Mouse (Mus musculus): ENCODE results near the gene Rhbdf2. TPM values are rescaled to one million over a fixed set of nuclear protein-coding genes. Genes with fewer than 3 reads are reported as not detected.
"Not testable (repeated sequence)": the region's sequence is repeated elsewhere in the genome, so short reads cannot be mapped to it uniquely, and the experiment has no call there.

The Rhbdf2 gene
- polyA plus RNA-seq, 1 experiment from 2014 or later, result 0.87 TPM

DNA sequence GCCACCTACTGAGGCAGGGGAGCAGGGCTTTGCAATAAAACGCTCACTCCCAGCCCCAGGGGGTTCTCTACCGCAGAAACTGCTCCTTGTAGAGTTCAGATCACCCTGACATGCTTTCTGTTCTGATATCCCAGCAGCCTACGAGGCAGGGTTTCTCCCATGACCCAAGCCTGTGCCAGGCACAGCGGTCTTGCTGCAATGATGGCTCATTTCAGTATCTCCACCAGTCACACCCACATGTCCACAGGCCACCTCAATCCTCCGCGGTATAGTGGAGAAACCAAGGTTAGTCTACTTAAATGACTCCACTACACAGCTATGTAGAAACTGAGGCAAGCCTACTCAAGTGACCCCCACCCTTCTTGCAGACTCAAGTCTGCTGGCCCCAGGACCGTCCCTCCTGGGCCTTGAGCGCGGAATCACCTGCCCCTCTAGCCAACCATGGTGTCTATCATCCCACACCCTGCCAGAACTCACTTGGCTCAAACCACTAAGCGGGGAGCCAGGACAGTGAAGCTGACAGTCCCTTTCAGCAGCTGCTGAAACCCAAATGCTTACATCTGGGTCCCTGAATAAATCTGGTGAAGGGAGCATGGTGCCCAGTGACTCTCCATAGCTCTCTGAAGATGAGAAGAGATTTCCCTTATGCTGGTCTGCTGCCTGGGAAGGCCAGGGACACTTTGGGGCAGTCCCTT, 6.1 kb downstream of the Rhbdf2 start:
- no peak for ATAC-seq
- H3K4me2 ChIP-seq, result no peak overlapping the region
- no peaks in the 10 kb centered on the region for H3K9me3 ChIP-seq (replicated peaks)
- no peak overlapping the region for H3K27ac ChIP-seq
- H3K36me3 ChIP-seq (ENCODE audit: poor library complexity, severe bottlenecking), result no peaks in the 10 kb centered on the region
- peaks cover 33% of the 10 kb centered on the region for H3K27me3 ChIP-seq
- H3K4me3 ChIP-seq, result no peak overlapping the region
- H3K4me1 ChIP-seq, result peaks cover 12% of the 10 kb centered on the region
- WGBS, result 84% methylated on average over 10 of the region's 10 CpGs
- no peak overlapping the region for H3K9ac ChIP-seq

DNA sequence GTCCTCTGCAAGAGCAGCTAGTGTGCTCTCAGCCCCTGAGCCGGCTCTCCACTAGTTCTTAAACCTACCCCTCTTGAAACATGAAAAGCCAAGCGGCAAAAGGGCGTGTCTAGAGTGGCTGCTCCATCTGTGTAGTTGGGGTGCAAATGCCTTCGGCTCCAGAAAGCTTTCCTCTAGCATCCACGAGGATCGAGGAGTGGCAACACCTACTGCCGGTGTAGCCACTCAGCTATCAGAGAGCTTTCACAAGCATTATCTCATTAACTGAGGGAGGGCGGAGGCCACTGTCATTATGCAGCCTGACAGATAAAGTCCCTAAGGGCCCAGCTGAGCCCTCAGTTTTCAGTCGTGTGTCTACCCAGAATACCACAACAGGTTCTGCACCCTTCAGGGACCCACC, 6.7 kb downstream of the Rhbdf2 start:
- Histone ChIP-seq H3K4me2 (no peak overlapping the region), H3K27me3 (peaks cover 31% of the 10 kb centered on the region), H3K36me3 (ENCODE audit: poor library complexity, severe bottlenecking) (no peaks in the 10 kb centered on the region), H3K4me1 (peaks cover 12% of the 10 kb centered on the region), H3K9me3 (replicated peaks) (no peaks in the 10 kb centered on the region), H3K4me3 (no peak overlapping the region), H3K27ac (no peak overlapping the region), H3K9ac (no peak overlapping the region)
- ATAC-seq, result no peak
- 42% methylated on average over 9 of the region's 9 CpGs for WGBS

DNA sequence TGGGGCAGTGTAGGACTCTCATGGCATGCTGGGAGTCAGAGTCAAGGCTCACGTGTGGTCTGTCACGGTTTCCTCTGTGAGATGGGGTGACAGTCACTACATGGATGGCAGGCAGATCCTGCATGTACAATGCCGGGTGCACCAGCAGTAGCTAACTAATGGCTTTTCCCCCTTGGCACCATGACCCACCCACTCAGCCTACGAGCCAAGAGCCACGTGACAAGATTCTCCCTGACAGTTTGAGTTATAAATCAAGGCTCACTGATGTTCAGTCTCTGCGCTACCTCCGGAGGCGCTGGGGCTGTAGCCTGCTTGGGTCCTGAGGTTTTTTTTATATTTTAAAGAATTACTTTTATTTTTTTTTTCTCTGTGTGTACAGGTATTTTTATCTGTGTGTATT, 7.3 kb downstream of the Rhbdf2 start:
- Histone ChIP-seq H3K4me2 (no peak overlapping the region), H3K36me3 (ENCODE audit: poor library complexity, severe bottlenecking) (no peaks in the 10 kb centered on the region), H3K9ac (no peak overlapping the region), H3K27me3 (peaks cover 26% of the 10 kb centered on the region), H3K9me3 (replicated peaks) (no peaks in the 10 kb centered on the region), H3K4me3 (no peak overlapping the region), H3K27ac (no peak overlapping the region), H3K4me1 (peaks cover 10% of the 10 kb centered on the region)
- 85% methylated on average over 8 of the region's 8 CpGs for WGBS
- ATAC-seq, result no peak

DNA sequence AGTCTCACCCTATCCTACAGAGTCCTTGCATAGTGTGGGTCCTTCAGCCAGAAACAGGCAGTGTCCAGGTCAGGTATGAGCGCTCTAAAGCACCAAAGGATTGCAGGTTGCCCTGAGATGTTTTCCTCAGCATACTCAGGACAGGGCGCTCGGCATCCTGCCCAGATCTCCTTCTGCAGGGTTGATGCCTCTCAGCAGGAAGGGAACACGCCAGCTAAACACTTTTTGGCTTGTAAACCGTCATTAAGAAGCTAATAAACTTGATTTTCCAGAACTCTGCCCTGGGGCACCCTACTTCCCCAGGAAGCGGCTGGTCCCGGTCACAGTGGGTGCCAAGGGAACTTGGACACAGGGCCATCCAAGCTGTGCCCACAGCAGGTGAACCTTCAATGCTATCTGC, 7.7 kb downstream of the Rhbdf2 start:
- ATAC-seq, result no peak
- Histone ChIP-seq H3K4me3 (no peak overlapping the region), H3K4me1 (peaks cover 7% of the 10 kb centered on the region), H3K36me3 (ENCODE audit: poor library complexity, severe bottlenecking) (no peaks in the 10 kb centered on the region), H3K9me3 (replicated peaks) (no peaks in the 10 kb centered on the region), H3K4me2 (no peak overlapping the region), H3K9ac (no peak overlapping the region), H3K27ac (no peak overlapping the region), H3K27me3 (peaks cover 22% of the 10 kb centered on the region)
- WGBS, result 87% methylated on average over 7 of the region's 7 CpGs

DNA sequence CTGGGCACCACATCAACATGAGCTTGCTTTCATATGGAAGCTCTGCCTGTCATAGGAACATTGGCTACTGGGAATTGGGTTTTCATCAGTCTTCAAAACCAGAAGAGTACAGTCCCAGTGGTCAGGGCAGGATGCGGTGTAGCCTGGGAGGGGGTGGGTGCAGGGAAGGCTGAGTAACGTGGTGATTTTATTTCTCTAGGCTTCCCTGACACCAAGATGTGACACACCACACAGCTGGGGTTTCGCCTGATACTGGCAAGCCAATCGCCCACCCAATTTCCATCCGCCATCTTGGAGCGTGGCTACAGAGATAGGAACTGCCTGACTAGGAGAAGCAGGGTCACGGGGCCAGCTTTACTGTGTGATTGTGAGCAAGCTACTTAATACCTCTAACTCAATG, 8.2 kb downstream of the Rhbdf2 start:
- Histone ChIP-seq H3K27me3 (peaks cover 17% of the 10 kb centered on the region), H3K4me1 (peaks cover 2% of the 10 kb centered on the region), H3K9ac (no peak overlapping the region), H3K9me3 (replicated peaks) (no peaks in the 10 kb centered on the region), H3K4me3 (no peak overlapping the region), H3K4me2 (no peak overlapping the region), H3K27ac (no peak overlapping the region), H3K36me3 (ENCODE audit: poor library complexity, severe bottlenecking) (no peaks in the 10 kb centered on the region)
- ATAC-seq, result no peak
- WGBS, result 93% methylated on average over 7 of the region's 7 CpGs

DNA sequence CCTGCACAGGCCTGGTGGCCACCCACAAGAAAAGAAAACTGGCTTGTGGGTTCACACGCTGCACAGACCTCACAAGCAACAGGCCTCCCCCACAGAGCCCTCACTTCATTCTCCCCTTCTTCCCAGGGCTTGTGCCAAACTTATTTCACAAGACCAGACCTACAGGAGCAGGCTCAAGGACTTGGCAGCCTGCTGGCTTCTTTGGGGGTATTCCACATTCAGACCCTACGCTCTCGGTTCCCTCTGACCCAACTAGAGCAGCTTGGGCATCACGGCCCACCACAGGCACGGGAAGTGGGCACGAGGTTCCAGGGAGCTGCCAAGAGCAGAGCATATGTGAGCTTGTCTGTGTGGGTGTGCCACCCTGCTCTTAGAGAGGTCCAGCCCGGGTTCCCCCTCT, 9.2 kb downstream of the Rhbdf2 start:
- no peak overlapping the region for H3K4me3 ChIP-seq
- peaks cover 7% of the 10 kb centered on the region for H3K27me3 ChIP-seq
- no peaks in the 10 kb centered on the region; the same call in 1 of the 2 replicates for H3K4me1 ChIP-seq
- H3K27ac ChIP-seq, result no peak overlapping the region
- no peak overlapping the region for H3K4me2 ChIP-seq
- H3K36me3 ChIP-seq (ENCODE audit: poor library complexity, severe bottlenecking), result no peaks in the 10 kb centered on the region
- no peak overlapping the region for H3K9ac ChIP-seq
- H3K9me3 ChIP-seq (replicated peaks), result no peaks in the 10 kb centered on the region
- no peak for ATAC-seq
- WGBS, result 91% methylated on average over 7 of the region's 7 CpGs

DNA sequence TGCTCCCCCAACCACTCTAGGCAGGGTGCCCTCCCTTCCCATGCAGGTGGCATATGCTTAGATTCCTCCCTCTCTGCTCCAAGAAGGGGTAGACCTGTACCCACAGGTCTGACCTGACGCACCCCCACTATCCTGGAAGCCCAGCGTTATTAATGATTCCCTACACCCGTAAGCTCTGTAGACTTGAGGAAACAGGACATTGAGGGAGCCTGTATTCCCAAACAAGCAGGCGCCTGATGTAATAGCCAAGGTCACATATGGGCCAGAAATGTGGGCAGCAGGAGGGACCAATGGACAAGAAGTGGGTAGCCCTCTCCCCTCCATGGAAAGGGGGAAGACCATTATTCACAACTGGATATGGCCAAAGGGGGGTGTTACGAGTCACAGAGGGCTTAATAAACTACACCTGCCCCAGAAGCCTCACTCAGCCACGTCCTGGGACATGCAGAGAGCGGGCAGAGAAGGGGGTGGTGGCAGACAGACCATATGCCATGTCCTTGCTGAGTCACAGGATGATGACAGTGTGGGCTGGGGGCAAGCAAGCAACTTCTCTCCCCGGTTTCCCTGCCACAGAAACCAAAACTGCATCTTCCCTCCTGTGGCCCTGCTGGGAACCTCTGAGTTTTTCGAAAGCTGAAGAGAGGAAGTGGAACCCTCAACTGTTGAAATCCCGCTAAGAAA, 10.2 kb downstream of the Rhbdf2 start:
- ATAC-seq, result no peak
- H3K36me3 ChIP-seq (ENCODE audit: poor library complexity, severe bottlenecking), result no peaks in the 10 kb centered on the region
- H3K4me3 ChIP-seq, result no peak overlapping the region
- no peak overlapping the region for H3K4me2 ChIP-seq
- H3K27ac ChIP-seq, result no peak overlapping the region
- 78% methylated on average over 10 of the region's 10 CpGs for WGBS
- H3K9ac ChIP-seq, result no peak overlapping the region
- no peaks in the 10 kb centered on the region for H3K9me3 ChIP-seq (replicated peaks)
- H3K4me1 ChIP-seq, result no peaks in the 10 kb centered on the region; the same call in 1 of the 2 replicates
- no peaks in the 10 kb centered on the region for H3K27me3 ChIP-seq

DNA sequence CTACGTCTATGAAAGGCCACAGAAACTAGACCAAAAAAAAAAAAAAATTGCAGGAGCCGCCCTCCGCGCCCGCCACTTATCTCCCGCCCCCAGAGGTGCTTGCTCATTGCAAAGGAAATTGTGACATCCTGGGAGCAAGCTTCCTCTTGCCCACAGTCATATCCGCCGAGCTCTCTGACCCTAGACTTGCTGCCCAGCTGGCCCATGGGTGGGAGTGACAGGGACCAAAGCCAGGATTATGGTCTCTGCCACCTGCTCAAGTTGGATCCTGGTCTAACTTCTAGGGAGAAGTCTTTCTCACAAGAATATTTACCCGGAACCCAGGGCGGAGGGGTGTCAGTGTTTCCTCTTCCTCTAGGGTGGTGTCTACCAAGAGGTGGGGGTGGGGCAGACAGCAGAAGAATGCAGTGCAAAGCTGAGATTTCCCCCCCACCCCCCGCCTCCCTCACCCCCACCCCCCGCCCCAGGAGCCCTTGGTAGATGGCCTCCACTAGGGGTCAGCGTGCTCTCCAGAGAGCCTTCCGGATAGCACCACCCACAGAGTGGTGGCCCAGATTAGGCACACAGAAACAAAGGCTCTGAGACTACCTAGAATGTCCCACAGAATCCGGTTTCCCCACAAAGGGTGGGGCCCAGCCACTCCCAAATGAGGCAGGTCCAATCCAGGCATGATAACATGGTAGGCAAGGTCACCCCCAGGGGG, 10.9 kb downstream of the Rhbdf2 start:
- Histone ChIP-seq H3K4me3 (no peak overlapping the region), H3K4me1 (no peaks in the 10 kb centered on the region; the same call in 1 of the 2 replicates), H3K27ac (no peak overlapping the region), H3K4me2 (no peak overlapping the region), H3K36me3 (ENCODE audit: poor library complexity, severe bottlenecking) (no peaks in the 10 kb centered on the region), H3K9me3 (replicated peaks) (no peaks in the 10 kb centered on the region), H3K27me3 (no peaks in the 10 kb centered on the region), H3K9ac (no peak overlapping the region)
- WGBS, result 65% methylated on average over 13 of the region's 15 CpGs
- no peak for ATAC-seq

DNA sequence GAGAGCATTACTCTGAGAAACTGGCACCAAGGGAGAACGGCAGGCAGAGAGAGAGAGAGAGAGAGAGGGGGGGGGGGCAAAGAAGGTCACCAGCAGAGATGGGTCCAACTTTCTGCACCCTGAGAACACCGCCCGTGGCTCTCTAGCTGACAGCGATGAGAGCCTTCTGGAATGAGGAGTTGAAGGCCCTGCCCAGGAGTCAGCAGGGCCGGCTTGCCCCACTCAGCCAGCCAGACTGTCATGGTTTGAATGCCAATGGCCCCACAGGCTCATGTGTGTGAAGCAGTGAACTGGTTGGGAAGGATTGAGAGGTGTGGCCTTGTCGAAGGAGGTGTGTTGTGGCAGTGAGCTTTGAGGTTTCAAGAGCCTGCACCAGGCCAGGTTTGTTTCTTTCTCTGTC, 13.6 kb downstream of the Rhbdf2 start:
- Histone ChIP-seq H3K9ac (no peak overlapping the region), H3K27ac (no peak overlapping the region), H3K4me2 (no peak overlapping the region), H3K4me3 (no peak overlapping the region), H3K4me1 (no peaks in the 10 kb centered on the region), H3K36me3 (ENCODE audit: poor library complexity, severe bottlenecking) (no peaks in the 10 kb centered on the region), H3K27me3 (no peaks in the 10 kb centered on the region), H3K9me3 (replicated peaks) (no peaks in the 10 kb centered on the region)
- 86% methylated on average over 6 of the region's 6 CpGs for WGBS
- ATAC-seq, result no peak

DNA sequence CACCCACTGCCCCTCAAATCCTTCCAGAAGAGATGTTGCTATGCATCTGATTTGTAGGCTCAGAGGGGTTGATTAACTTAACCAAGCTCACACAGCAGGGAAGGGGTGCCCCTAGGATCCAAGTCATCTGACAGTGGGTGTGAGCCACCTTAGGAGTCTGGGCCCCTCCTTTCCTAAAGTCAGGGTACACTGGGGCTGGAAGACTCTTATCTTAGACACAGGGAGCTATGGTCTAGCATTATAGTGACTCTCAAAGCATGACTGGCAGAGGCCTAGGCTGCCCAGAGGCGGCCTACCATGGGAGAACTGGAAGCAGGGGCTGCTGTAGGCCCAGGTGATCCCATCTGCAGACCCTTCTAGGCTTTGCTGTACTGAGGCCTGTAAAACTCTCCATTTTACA, 14.3 kb downstream of the Rhbdf2 start:
- no peaks in the 10 kb centered on the region for H3K4me1 ChIP-seq
- no peaks in the 10 kb centered on the region for H3K9me3 ChIP-seq (replicated peaks)
- no peaks in the 10 kb centered on the region for H3K36me3 ChIP-seq (ENCODE audit: poor library complexity, severe bottlenecking)
- no peak overlapping the region for H3K9ac ChIP-seq
- no peak overlapping the region for H3K27ac ChIP-seq
- ATAC-seq, result no peak
- no peak overlapping the region for H3K4me3 ChIP-seq
- no peaks in the 10 kb centered on the region for H3K27me3 ChIP-seq
- WGBS, result 91% methylated on average over 1 of the region's 1 CpGs
- H3K4me2 ChIP-seq, result no peak overlapping the region

DNA sequence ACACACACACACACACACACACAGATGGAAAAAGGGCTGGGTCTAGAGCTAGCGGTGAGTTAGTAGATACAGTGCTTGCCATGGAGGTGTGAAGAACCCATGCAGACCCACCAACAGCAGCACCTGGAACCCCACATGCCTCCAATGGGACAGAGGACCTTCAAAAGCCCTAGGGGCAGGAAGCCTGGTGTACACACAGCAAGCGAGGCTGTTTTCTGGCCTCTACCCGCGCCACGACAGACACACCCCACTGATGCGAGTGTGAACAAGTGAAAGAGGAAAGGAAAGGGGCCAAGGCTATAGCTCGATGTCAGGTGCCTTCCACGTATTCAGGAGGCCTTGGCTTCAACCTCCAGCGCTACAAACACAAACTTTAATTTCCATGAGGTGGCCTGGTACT, 14.9 kb downstream of the Rhbdf2 start:
- ATAC-seq, result no peak
- Histone ChIP-seq H3K9me3 (replicated peaks) (no peaks in the 10 kb centered on the region), H3K4me1 (no peaks in the 10 kb centered on the region; the same call in 1 of the 2 replicates), H3K27ac (no peak overlapping the region), H3K4me3 (no peak overlapping the region), H3K9ac (no peak overlapping the region), H3K27me3 (no peaks in the 10 kb centered on the region), H3K4me2 (no peak overlapping the region), H3K36me3 (ENCODE audit: poor library complexity, severe bottlenecking) (no peaks in the 10 kb centered on the region)
- WGBS, result 94% methylated on average over 9 of the region's 9 CpGs

DNA sequence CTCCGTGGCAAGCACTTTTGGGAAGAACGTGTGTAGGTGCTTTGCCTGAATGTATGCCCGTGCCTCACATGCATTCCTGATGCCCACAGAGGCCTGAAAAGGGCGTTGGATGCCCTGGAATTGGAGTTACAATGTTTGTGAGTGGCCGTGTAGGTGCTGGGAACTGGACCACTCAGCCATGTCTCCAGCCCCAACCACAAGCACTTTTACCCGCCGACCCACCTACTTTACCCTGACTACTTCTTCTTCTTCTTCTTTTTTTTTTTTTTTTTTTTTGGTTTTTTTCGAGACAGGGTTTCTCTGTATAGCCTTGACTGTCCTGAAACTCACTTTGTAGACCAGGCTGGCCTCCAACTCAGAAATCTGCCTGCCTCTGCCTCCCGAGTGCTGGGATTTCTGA, 15.7 kb downstream of the Rhbdf2 start:
- not testable (repeated sequence) for H3K4me1 ChIP-seq; H3K36me3 ChIP-seq (ENCODE audit: poor library complexity, severe bottlenecking); H3K27me3 ChIP-seq; H3K9me3 ChIP-seq (replicated peaks); H3K4me2 ChIP-seq; H3K9ac ChIP-seq; ATAC-seq; H3K27ac ChIP-seq; H3K4me3 ChIP-seq
- 92% methylated on average over 8 of the region's 9 CpGs for WGBS

Measured in forebrain, embryonic 13.5 days (tissue).